Mouse (Mus musculus): ENCODE data around the gene Tmem38b.
A peak's percentile ranks its signal among the peaks of the same experiment; 100 is the strongest.

Gene Tmem38b

DNA sequence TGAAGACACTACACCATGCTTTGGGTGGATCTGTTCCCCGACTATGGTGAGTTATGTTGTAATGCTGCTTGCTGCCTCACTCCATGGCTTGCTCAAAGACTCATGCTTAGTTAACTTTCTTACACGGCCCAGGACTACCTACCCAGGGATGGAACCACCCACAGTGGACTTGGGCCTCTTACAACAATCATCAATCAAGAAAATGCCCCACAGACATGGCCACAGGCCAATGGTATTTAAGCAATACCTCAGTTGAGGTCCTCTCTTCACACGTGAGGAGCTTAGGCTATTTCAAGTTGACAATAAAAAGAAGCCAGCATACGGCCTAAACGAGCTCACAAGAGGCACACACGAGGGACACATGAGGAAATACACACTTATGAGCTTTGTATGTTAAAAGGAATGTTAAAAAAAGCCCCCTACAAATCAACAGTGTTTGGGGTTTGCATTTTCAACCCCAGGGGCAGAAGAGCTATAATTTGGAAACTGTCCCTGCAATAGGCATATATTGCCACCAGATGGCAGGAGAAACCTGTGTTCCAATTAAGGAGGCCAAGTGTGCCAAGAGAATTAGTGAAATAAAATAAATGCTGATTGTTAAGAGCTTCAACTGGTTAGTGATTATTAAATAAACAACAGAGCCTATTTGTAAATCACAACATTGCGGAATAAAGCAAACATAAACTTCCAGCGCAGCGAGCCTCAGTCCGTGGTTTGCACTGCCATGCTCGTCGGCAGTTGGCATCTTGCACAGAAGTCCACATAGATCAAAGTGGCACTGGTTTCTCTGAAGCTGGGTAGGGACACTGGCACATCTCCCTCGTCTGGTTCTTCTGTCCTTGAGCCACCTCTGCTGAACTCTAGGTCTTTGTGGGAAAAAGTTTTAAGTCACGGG lies 58.8 kb downstream of the Tmem38b start:
- peak; percentile 79 for DNase-seq (ENCODE audit: low spot score)

- DNase-seq (ENCODE audit: low spot score): no peak
Observed at GRCm38 (mm10) chr4:53886342-53887088, 60.7 kb downstream of the Tmem38b start.

DNA sequence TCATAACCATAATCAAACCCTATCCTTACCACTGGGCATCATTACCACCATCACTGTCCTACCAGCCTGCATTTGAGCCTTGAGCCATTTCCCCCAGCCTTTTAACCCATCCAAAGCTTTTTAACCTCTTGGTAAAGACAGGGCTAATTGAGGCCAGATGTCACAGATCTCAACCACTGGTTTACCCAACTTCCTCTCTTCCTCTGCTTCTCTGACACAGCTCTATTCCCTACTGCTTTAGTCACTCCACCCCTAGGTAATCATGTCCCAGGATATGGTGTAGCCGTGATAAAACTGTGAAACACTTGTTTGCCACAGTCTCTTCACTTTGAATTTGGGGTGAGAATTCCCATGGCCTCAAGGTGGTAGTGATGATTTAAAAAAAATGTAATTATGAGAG lies 69.5 kb downstream of the Tmem38b start:
- DNase-seq (ENCODE audit: low spot score): peak; percentile 28

GRCm38 (mm10) chr4:53896150-53896833 lies 70.4 kb downstream of the Tmem38b start:
- no peak for DNase-seq (ENCODE audit: low spot score)

- peak; percentile 29 for DNase-seq (ENCODE audit: low spot score)
Observed at GRCm38 (mm10) chr4:53900386-53900971, 74.6 kb downstream of the Tmem38b start.

DNA sequence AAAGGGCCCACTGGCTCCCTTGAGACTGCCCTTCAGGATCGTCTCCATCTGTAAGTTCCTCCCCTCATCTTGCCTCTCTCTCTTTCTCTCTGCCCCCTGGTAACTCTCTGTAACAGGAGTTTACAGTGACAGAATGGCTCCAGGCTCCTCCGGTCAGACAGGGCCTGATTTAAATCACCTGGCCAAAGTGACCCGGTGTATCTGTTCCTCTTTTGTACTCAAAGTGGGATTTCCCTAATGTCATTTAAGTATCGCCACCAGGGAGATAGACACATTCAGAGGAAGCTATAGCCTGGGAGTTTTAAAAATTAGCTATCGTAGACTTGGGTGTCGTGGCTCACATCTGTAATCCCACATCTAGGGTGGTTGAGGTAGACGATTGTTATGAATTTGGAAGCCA lies 78.5 kb downstream of the Tmem38b start:
- no peak for DNase-seq (ENCODE audit: low spot score)

DNA sequence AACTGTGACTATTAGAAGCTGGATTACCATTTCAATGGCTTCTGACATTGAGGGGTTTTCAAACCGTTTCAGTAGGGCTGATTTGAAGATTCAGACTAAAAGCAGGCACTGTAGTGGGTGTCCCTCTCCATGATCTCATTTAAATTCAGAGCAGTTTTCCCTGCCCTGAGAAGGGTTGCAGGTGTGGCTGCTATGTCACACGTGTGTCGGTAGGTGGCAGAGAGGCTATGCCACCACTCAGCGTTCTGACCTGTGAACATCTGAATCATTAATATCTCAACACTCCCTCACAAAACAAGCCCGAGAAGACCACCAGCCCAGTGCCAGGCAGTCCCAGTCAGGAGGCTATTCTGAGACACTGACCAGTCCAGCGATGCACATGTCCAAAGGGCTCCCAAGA lies 79.7 kb downstream of the Tmem38b start:
- DNase-seq (ENCODE audit: low spot score): peak; percentile 30

DNA sequence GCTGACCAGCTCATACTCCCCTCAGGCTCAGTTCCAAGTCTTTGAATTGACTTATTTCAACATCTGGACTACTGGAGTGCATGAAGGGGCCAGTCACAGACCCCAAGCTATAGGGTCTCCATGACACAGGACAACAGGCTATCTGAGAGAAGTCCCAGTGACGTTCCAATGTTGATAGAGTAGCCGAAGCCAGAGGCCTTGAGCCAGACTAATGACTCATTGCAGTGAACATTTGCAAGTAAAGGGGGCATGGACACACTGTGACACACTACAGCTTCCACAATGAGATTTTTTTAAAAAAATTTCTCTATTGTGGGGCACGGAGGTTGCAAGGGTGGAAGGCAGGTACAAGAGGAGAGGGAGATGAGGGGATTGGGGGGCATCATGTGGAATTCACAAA lies 81.2 kb downstream of the Tmem38b start:
- DNase-seq (ENCODE audit: low spot score): no peak

Measured in embryo, embryonic 10.5 days (tissue).